Mouse (Mus musculus) heart, embryonic 11.5 days (tissue): ENCODE measurements at regions not wholly inside any gene's neighbourhood (a gene's known extent, or its start where the extent isn't known, plus 50 kb on each side); places are given as distances from the start of the nearest gene placed in this dataset.

Source experiments
- ATAC-seq: fragments of 200-750 bp; cut with Nextera tagmentation; replicated peaks from 2 replicates; pipeline ENCODE4 v1.8.0; 2017; ENCODE audit warnings: moderate library complexity; ENCODE audit not compliant: insufficient number of reproducible peaks, low FRiP score, low TSS enrichment
- H3K27ac ChIP-seq: fragments of 300-500 bp; sonication (generic); 2 replicates; pipeline ENCODE4 v1.5.1; 2014; ENCODE audit warnings: mild to moderate bottlenecking, low read depth, low read length
- H3K27me3 ChIP-seq: fragments of 300-500 bp; sonication (generic); 2 replicates; pipeline ENCODE4 v1.6.1; 2014; ENCODE audit warnings: mild to moderate bottlenecking, low read length, mixed read lengths; ENCODE audit not compliant: control insufficient read depth, insufficient read depth
- H3K36me3 ChIP-seq: fragments of 300-500 bp; sonication (generic); 2 replicates; pipeline ENCODE4 v1.6.1; 2014; ENCODE audit warnings: mild to moderate bottlenecking, low read length, moderate library complexity, mixed read lengths; ENCODE audit not compliant: control insufficient read depth, insufficient read depth
- H3K4me1 ChIP-seq: fragments of 300-500 bp; sonication (generic); 2 replicates; pipeline ENCODE4 v1.6.1; 2014; ENCODE audit warnings: low read length; ENCODE audit not compliant: control insufficient read depth, insufficient read depth
- H3K4me2 ChIP-seq: fragments of 300-500 bp; sonication (generic); 2 replicates; pipeline ENCODE4 v1.6.1; 2014; ENCODE audit warnings: mild to moderate bottlenecking, moderate library complexity
- H3K4me3 ChIP-seq: fragments of 300-500 bp; sonication (generic); 2 replicates; pipeline ENCODE4 v1.5.1; 2014; ENCODE audit warnings: low read depth, low read length
- H3K9ac ChIP-seq: fragments of 300-500 bp; sonication (generic); 2 replicates; pipeline ENCODE4 v1.6.1; 2014; ENCODE audit warnings: mild to moderate bottlenecking, low read depth, low read length, moderate library complexity
- H3K9me3 ChIP-seq: fragments of 300-500 bp; sonication (generic); replicated peaks from 2 replicates; pipeline ENCODE4 v1.6.1; 2016; ENCODE audit warnings: low read length; ENCODE audit not compliant: control insufficient read depth
- WGBS: fragments of 180-500 bp; shearing (Covaris S2); extraction: QIAGEN DNeasy Blood & Tissue Kit; methylation state at CpG from one replicate; pipeline ENCODE4 v1.1.7; 2014; ENCODE audit not compliant: insufficient replicate concordance; 5-methylcytosine and 5-hydroxymethylcytosine counted together

DNA sequence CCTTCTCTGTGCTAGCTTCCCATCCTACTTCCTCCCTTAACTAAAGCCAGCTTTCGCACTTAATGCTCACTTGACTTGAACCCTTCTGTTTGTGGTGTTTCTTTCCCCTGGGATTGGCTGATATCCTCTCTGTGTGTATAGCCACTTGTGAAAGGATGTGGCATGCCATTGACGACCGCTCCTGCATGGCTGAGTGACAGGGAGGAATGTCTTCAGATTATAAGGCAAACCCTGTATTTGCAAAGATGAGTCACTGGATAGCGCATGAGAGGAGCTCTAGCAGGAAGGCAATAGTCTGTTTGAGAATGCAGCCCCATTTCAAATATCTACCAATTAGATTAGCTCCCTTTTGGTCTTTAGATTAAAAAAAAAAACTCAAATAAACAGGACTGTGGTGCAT, 243.3 kb downstream of the Igsf11 start:
- Histone ChIP-seq H3K4me2 (no peak overlapping the region), H3K27ac (no peak overlapping the region), H3K4me1 (no peaks in the 10 kb centered on the region), H3K27me3 (no peaks in the 10 kb centered on the region), H3K9ac (no peak overlapping the region), H3K36me3 (no peaks in the 10 kb centered on the region), H3K9me3 (no peaks in the 10 kb centered on the region), H3K4me3 (no peak overlapping the region)
- 56% methylated on average over 4 of the region's 4 CpGs for WGBS
- no peak for ATAC-seq

DNA sequence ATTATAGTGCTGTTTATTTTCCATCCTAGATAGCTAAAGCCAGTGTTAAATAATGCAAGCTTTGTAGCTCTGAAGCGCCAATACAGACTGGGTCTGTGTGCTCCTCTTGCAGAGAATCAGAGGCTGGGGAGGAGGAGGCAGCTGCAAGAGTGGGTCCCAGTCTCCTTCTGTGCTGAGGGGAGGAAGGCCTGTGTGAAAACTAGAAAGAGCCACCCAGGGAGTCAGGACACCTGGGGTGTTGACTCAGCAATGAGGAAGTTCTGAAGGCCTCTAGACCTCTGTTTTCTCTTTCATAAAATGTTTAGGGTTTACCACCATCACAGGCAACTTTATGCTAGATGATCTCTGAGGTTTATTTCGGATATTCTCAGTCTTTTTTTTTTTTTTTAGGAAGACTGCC, 254.7 kb downstream of the Igsf11 start:
- Histone ChIP-seq H3K4me1 (no peaks in the 10 kb centered on the region), H3K27ac (no peak overlapping the region), H3K9ac (no peak overlapping the region), H3K36me3 (no peaks in the 10 kb centered on the region), H3K4me2 (no peak overlapping the region), H3K9me3 (no peaks in the 10 kb centered on the region), H3K27me3 (no peaks in the 10 kb centered on the region), H3K4me3 (no peak overlapping the region)
- ATAC-seq, result no peak
- 41% methylated on average over 2 of the region's 2 CpGs for WGBS

DNA sequence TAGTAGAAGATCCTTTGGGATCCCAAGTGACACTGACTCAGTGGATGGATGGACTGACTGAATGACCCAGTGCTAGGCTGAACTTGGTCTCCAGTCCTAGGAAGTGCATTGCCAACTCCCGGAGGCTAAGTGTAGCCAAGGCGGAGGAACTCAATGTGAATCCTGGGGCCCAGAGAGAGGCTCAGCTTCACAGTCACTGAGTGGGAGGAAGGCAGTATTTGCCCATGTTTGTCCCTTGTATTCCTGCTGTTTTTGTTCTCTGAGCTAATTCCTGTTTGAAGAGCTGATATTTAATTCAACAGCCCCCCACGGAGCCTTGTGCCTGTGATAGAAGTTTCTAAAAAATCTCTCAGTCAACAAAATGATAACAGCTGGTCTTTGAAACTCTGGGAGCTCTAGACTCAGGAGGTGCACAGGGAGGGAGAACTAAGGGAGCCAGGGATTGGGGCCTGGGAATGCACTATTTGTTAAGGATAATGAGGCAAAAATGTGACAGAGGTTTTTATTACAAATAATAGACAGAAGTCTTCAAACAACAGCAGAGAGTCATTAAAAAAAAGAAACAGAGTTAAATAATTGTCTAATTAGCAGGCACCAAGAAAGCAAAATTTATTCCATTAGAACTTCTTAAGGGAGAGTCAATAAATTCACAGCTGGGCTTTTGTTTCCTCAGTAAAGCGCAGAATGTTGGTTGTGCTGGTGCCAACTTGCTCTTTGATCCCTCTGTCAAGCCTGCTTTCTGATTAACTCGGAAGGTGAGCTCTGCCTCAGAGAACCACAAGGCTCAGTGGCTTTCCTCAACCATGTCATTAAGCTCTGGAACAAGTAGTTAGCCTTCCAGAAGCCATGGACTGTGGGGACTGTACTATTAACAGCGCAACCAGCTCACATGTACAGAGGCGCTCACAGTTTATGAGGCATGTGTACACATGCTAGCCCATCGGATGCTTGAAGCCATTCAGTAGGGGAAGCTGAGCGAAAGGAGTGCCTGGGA, 259.2 kb downstream of the Igsf11 start:
- WGBS, result 70% methylated on average over 9 of the region's 9 CpGs
- H3K4me2 ChIP-seq, result no peak overlapping the region
- H3K4me1 ChIP-seq, result no peaks in the 10 kb centered on the region
- no peak for ATAC-seq
- H3K27ac ChIP-seq, result no peak overlapping the region
- no peaks in the 10 kb centered on the region for H3K27me3 ChIP-seq
- no peaks in the 10 kb centered on the region for H3K9me3 ChIP-seq
- no peak overlapping the region for H3K4me3 ChIP-seq
- H3K9ac ChIP-seq, result no peak overlapping the region
- no peaks in the 10 kb centered on the region for H3K36me3 ChIP-seq

DNA sequence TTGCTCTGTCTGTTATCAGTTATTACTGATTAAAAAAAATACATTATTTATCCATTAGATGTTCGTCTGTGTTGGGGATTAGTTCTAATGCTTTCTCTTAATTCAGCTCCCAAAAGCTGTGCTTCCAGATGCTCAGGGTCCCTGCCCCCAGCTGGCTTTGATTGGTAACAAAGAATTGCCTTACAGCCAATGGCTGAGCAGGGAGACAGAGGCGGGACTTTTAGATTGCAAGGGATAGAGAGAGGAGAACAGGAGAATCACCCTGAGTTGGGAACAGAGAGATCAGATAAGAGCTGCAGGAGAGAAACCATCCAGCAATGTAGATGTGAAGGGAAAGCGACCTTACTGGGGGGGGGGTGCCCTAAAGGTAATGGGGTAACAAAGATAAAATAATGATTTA, 266.4 kb downstream of the Igsf11 start:
- H3K36me3 ChIP-seq, result no peaks in the 10 kb centered on the region
- no peak for ATAC-seq
- H3K9ac ChIP-seq, result no peak overlapping the region
- H3K9me3 ChIP-seq, result no peaks in the 10 kb centered on the region
- no peak overlapping the region for H3K27ac ChIP-seq
- no peak overlapping the region for H3K4me2 ChIP-seq
- H3K4me1 ChIP-seq, result no peaks in the 10 kb centered on the region
- no peaks in the 10 kb centered on the region for H3K27me3 ChIP-seq
- H3K4me3 ChIP-seq, result no peak overlapping the region
- 30% methylated on average over 3 of the region's 3 CpGs for WGBS

DNA sequence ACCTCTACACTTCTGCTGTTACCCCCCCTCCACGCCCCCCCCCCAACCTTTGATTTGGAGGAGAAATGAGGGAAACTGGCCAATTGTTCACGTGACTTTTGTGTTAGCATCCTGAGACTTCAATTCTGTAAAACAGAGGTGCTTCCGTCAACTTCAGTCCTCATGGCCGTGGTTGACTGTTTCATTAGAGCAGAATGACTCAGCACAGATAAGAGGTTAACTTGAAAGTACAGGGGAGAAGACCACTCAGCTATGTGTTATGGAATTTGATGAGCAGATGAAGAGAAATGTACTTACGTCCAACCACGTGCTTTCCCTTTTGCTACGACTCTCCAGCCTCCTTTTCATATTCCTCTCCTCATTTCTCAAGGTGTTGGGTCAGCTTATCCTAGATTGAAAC, 267.3 kb downstream of the Igsf11 start:
- Histone ChIP-seq H3K27ac (no peak overlapping the region), H3K27me3 (no peaks in the 10 kb centered on the region), H3K4me2 (no peak overlapping the region), H3K4me3 (no peak overlapping the region), H3K36me3 (no peaks in the 10 kb centered on the region), H3K4me1 (no peaks in the 10 kb centered on the region), H3K9me3 (no peaks in the 10 kb centered on the region), H3K9ac (no peak overlapping the region)
- WGBS, result 66% methylated on average over 7 of the region's 7 CpGs
- no peak for ATAC-seq

DNA sequence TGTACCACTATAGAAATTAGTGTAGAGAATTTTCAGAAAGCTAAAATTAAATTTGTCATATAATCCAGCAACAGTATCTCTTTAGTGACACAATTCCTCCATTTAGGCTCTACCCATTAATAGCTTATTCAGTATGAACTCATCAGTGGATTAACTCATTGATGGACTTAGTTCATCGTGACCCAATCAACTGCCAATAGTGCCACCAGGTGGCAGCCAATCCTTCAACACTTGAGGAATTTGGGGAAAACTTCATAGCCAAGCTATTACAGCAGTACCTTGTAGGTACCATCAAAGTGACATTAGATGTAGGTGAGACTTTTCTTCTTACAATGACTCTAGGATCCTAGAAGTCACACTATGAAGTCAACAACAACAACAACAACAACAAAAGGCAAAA, 270.2 kb downstream of the Igsf11 start:
- H3K4me3 ChIP-seq, result no peak overlapping the region
- no peak overlapping the region for H3K27ac ChIP-seq
- no peaks in the 10 kb centered on the region for H3K4me1 ChIP-seq
- H3K9ac ChIP-seq, result no peak overlapping the region
- no peak for ATAC-seq
- no peaks in the 10 kb centered on the region for H3K27me3 ChIP-seq
- no peaks in the 10 kb centered on the region for H3K36me3 ChIP-seq
- no peaks in the 10 kb centered on the region for H3K9me3 ChIP-seq
- H3K4me2 ChIP-seq, result no peak overlapping the region
- 31% methylated on average over 1 of the region's 1 CpGs for WGBS

DNA sequence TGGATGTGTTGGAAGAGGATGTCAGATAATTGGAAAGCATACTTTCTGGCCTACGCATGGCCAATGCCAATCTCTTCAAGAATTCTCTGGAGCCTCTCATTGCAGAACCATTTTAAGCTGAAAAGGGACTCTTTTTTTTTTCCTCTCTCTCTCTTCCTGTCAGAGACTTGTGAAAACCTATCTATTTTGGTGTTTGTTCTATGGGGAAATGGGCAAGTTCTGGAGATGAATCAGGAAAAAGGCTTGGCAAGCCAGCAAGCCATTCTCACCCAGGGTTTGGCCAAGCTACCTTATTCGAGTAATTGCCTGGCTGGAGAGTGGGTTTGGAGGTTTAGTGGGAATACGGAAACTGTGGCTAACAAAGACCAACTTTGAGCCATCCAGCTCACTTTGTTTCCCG, 299.4 kb downstream of the Igsf11 start:
- Histone ChIP-seq H3K9me3 (no peaks in the 10 kb centered on the region), H3K9ac (no peak overlapping the region), H3K27ac (no peak overlapping the region), H3K36me3 (no peaks in the 10 kb centered on the region), H3K27me3 (no peaks in the 10 kb centered on the region), H3K4me3 (no peak overlapping the region), H3K4me2 (no peak overlapping the region), H3K4me1 (no peaks in the 10 kb centered on the region)
- 74% methylated on average over 4 of the region's 4 CpGs for WGBS
- ATAC-seq, result no peak

DNA sequence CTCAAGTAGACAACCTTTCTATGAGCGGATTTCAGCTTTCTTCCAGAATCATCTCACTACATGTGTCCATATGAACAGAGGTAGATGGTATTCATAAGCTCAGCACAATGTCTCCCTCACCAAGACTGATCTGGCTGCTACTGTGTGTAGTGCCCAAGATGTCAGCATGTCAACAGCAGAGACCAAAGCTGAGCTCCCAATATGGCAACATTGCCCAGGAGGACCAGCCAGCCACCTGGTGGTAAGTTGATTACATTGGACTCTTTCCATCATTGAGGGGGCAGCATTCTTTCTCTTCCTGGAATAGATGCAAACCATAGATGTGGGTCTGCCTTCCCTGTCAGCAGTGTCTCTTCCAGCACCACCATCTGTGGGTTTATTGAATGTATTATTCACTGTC, 303.0 kb downstream of the Igsf11 start:
- no peak for ATAC-seq
- H3K4me2 ChIP-seq, result no peak overlapping the region
- H3K9me3 ChIP-seq, result no peaks in the 10 kb centered on the region
- H3K4me1 ChIP-seq, result no peaks in the 10 kb centered on the region
- no peaks in the 10 kb centered on the region for H3K27me3 ChIP-seq
- no peaks in the 10 kb centered on the region for H3K36me3 ChIP-seq
- H3K27ac ChIP-seq, result no peak overlapping the region
- H3K9ac ChIP-seq, result no peak overlapping the region
- H3K4me3 ChIP-seq, result no peak overlapping the region
- WGBS, result 83% methylated on average over 1 of the region's 1 CpGs

DNA sequence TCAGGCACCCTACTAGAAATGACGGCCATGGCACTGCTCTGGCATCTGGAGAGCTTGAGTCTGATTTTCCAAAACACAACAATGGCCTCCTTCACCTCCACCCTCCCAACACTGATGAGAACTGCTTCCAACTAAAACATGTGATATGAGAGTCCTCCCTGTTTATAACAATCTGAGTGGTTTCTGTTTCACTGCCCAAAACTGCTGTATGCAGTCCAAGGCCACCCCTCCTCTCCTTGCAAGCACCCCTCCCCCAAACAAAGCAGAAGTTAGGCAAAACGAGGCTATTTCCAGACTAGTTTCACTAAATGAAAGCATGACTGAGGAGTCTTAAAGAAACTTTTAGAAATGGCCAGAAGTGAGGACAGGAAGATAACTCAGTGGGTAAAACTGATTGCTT, 304.4 kb downstream of the Igsf11 start:
- no peaks in the 10 kb centered on the region for H3K9me3 ChIP-seq
- no peak overlapping the region for H3K4me2 ChIP-seq
- no peaks in the 10 kb centered on the region for H3K27me3 ChIP-seq
- H3K27ac ChIP-seq, result no peak overlapping the region
- no peaks in the 10 kb centered on the region for H3K36me3 ChIP-seq
- H3K4me3 ChIP-seq, result no peak overlapping the region
- ATAC-seq, result no peak
- no peak overlapping the region for H3K9ac ChIP-seq
- no peaks in the 10 kb centered on the region for H3K4me1 ChIP-seq
- 51% methylated on average over 2 of the region's 2 CpGs for WGBS
